Mouse (Mus musculus) heart, postnatal 10 days (tissue): Measurements from ENCODE around the gene Lgals8. TPM values are rescaled to one million over a fixed set of nuclear protein-coding genes. Genes with fewer than 3 reads are reported as not detected.

Source experiments
- total RNA-seq, 2 experiments: library from RNA; stranded (reverse); gene quantifications; 2 replicates each; pipeline ENCODE4 v1.2.3; 2021

The Lgals8 gene
- total RNA-seq, 2 experiments from 2014 or later, result 37.3 to 39.0 TPM

Other genes starting within 250 kb of the Lgals8 start
- gene Mtr, start 206.8 kb downstream of the Lgals8 start, total RNA-seq, result 10 to 100 TPM; 36.7 to 38.6 TPM
- 1,000 to 10,000 TPM; 2,174 to 2,192 TPM for gene Actn2, start 124.2 kb downstream of the Lgals8 start, total RNA-seq
- gene Heatr1, start 69.9 kb downstream of the Lgals8 start, total RNA-seq, result 10 to 100 TPM; 15.9 to 16.0 TPM
- gene Edaradd, start 55.5 kb upstream of the Lgals8 start, total RNA-seq, result under 1 TPM; 0.07 to 0.20 TPM
- gene Ero1lb, start 100.9 kb upstream of the Lgals8 start, total RNA-seq, result 1 to 10 TPM; 1.6 to 1.8 TPM